Mouse (Mus musculus) small intestine, adult 2 months (tissue): ENCODE data around the gene Gm17304. TPM values are rescaled to one million over a fixed set of nuclear protein-coding genes. Genes with fewer than 3 reads are reported as not detected.

Experiments
- H3K27ac ChIP-seq: fragments of 200-500 bp; 2 replicates; pipeline ENCODE4 v1.5.1; 2012; ENCODE audit warnings: low read depth, low read length, control low read depth, inconsistent platforms; ENCODE audit not compliant: insufficient read depth
- H3K27me3 ChIP-seq: fragments of 200-500 bp; 2 replicates; pipeline ENCODE4 v1.6.1; 2012; ENCODE audit warnings: mild to moderate bottlenecking, moderate library complexity, low read length, inconsistent platforms; ENCODE audit not compliant: control insufficient read depth, insufficient read depth
- H3K36me3 ChIP-seq: fragments of 200-500 bp; 2 replicates; pipeline ENCODE4 v1.6.1; 2012; ENCODE audit warnings: mild to moderate bottlenecking, low read length, control low read depth, inconsistent platforms; ENCODE audit not compliant: control insufficient read depth, insufficient read depth
- H3K4me1 ChIP-seq: fragments of 200-500 bp; 2 replicates; pipeline ENCODE4 v1.6.1; 2012; ENCODE audit warnings: low read length, inconsistent platforms, mixed read lengths; ENCODE audit not compliant: control insufficient read depth, insufficient read depth, insufficient read length
- H3K4me3 ChIP-seq: fragments of 200-500 bp; 2 replicates; pipeline ENCODE4 v1.5.1; 2012; ENCODE audit warnings: low read depth, mild to moderate bottlenecking, control low read depth, inconsistent platforms, low read length, moderate library complexity
- CTCF ChIP-seq: fragments of 200-500 bp; IDR thresholded peaks from 2 replicates; pipeline ENCODE4 v1.5.1; 2012; ENCODE audit warnings: low read depth, mild to moderate bottlenecking, control low read depth, inconsistent platforms, low read length, moderate library complexity, mixed read lengths; ENCODE audit not compliant: insufficient replicate concordance, insufficient read length; ENCODE audit errors: extremely low read depth
- POLR2A ChIP-seq: fragments of 200-500 bp; IDR thresholded peaks from 2 replicates; pipeline ENCODE4 v1.6.1; 2012; ENCODE audit warnings: low read depth, mild to moderate bottlenecking, control low read depth, inconsistent platforms, low read length, moderate library complexity
- WGBS: fragments of 180-500 bp; shearing (Covaris S2); methylation state at CpG from one replicate; pipeline ENCODE4 v1.1.7; 2018; 5-methylcytosine and 5-hydroxymethylcytosine counted together
- polyA plus RNA-seq: library from polyadenylated mRNA; depleted of rRNA; stranded (reverse); fragments of >200 nt; gene quantifications from 2 replicates; pipeline ENCODE4 v1.2.3, GENCODE M21; 2012

The Gm17304 gene
- polyA plus RNA-seq, 1 experiment, result not detected

DNA sequence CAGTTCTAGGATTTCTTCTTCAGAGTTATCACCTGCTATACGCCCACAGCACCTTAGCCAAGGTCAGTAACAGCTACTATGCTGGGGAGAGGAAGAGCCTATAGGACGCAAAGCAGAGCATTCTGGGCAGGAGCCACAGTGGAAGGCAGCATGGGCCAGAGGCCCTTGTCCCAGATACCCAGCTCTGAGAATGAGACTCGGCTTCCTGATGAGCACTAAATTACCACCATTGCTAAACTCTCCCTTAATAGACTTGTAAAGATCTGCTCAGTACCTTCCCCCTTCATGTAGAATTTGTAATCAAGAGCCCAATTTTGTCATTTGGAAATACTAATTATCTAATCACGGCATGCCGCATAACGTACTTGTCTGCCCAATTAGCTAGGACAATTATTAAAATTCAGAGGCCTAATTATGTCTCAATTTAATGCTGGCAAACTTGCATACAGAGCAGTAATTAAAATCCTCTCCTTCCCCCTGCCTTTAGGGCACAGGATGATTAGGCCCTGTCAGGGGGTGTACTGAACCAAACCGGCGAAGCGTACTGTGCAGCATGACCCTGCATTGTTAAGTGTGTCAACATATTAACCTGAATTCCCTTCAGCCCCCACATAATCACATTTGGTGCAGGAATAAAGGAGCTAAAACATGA lies 31.5 kb upstream of the Gm17304 start:
- peaks cover 5% of the 10 kb centered on the region; the same call in 1 of the 2 replicates for H3K4me1 ChIP-seq
- no peak overlapping the region for H3K27ac ChIP-seq
- H3K36me3 ChIP-seq, result no peaks in the 10 kb centered on the region
- no peak overlapping the region for H3K4me3 ChIP-seq
- 83% methylated on average over 9 of the region's 9 CpGs for WGBS
- peaks cover 25% of the 10 kb centered on the region for H3K27me3 ChIP-seq
- TF ChIP-seq CTCF, result no peak
- TF ChIP-seq POLR2A, result no peak

DNA sequence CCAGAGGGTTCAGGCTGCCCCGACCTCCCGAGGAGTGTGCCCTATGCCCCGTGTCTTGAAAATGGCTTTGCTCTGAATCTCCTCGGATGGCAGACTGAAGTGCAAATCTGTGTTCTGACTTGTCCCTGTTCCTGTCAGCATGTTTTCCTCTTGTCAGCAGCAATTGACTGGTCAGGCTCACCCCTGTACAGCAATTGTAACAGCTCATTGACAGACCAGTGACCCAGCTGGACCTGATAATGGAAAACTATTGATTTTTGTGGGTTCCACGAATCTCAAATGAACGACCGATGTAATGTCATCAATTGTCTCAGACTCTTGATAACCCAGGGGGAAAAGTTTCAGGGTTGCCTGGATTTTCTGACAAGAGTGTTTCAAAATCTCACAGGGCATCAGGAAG lies 28.0 kb upstream of the Gm17304 start:
- 65% methylated on average over 7 of the region's 7 CpGs for WGBS
- no peaks in the 10 kb centered on the region for H3K36me3 ChIP-seq
- H3K4me1 ChIP-seq, result no peaks in the 10 kb centered on the region
- 0 out of 2 replicates have a peak, but pooled peaks cover 3% of the 10 kb centered on the region for H3K27me3 ChIP-seq
- TF ChIP-seq CTCF, result no peak
- no peak for TF ChIP-seq POLR2A
- H3K4me3 ChIP-seq, result no peak overlapping the region
- H3K27ac ChIP-seq, result no peak overlapping the region

DNA sequence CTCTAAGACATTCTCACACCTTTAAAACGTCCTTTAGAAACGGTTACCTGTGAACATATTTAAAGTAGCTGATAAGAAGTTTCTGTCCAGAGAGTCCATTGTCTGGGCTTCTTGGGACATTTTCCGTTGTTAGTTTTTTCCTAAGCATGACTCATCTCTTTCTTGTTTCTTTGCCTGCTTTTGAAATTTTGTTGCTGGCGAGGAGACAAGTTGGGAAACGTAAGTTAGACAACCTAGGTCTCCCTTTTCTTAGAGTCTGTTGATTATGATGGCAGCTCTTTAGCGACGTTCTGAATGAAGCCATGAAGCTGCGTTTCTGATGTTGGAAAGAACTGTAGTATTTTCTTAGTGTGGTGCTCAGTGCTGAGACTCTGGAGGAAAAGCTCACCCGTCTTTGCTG lies 19.9 kb upstream of the Gm17304 start:
- Histone ChIP-seq H3K4me3 (no peak overlapping the region), H3K27me3 (no peaks in the 10 kb centered on the region)
- TF ChIP-seq POLR2A (no peak), CTCF (no peak)

DNA sequence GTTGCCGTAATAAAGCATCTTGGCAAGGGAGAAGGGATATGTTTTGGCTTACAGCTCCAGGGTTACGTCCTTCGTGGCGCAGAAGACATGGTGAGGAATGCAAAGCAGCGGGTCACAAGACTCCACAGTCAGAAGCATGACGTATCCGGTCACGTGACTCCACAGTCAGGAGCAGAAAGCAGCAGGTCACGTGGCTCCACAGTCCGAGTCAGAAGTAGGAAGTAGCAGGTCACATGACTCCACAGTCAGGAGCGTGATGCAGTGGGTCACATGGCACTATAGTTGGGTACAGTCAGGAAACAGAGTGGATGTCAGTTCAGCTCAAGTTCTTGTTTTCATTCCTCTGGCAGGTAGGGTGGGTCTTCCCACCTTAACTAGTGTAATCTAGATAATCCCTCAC lies 19.2 kb upstream of the Gm17304 start:
- TF ChIP-seq POLR2A (no peak), CTCF (no peak)

More for the DNA sequence above, 19.9 kb upstream of the Gm17304 start:
- Histone ChIP-seq H3K4me1 (no peaks in the 10 kb centered on the region), H3K27ac (no peak overlapping the region), H3K36me3 (no peaks in the 10 kb centered on the region)
- 90% methylated on average over 9 of the region's 9 CpGs for WGBS

DNA sequence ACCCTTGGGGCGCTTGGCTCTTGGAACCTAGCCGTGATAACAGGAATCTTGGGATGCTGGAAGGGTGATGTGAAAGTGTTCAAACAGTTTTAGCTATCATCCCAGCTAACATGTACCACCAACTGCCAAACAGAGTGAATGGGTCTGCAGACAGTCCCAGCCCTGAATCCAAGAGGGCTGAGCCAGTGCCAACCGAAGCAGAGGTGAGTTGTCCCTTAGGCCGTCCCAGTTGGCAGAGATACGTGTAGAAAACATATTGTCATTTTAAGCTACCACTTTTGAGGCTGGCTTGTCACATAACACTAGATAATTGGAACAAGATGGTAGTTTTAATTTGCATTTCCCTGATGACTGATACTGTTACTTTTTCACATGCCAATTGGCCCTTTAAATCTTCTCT lies 18.2 kb upstream of the Gm17304 start:
- no peaks in the 10 kb centered on the region for H3K27me3 ChIP-seq
- WGBS, result 93% methylated on average over 5 of the region's 5 CpGs
- H3K4me1 ChIP-seq, result no peaks in the 10 kb centered on the region
- no peaks in the 10 kb centered on the region for H3K36me3 ChIP-seq
- no peak overlapping the region for H3K4me3 ChIP-seq
- H3K27ac ChIP-seq, result no peak overlapping the region
- no peak for TF ChIP-seq CTCF
- TF ChIP-seq POLR2A, result no peak

More for the DNA sequence above, 19.2 kb upstream of the Gm17304 start:
- Histone ChIP-seq H3K4me3 (no peak overlapping the region), H3K36me3 (no peaks in the 10 kb centered on the region), H3K27ac (no peak overlapping the region), H3K27me3 (no peaks in the 10 kb centered on the region), H3K4me1 (no peaks in the 10 kb centered on the region)
- 91% methylated on average over 11 of the region's 11 CpGs for WGBS

DNA sequence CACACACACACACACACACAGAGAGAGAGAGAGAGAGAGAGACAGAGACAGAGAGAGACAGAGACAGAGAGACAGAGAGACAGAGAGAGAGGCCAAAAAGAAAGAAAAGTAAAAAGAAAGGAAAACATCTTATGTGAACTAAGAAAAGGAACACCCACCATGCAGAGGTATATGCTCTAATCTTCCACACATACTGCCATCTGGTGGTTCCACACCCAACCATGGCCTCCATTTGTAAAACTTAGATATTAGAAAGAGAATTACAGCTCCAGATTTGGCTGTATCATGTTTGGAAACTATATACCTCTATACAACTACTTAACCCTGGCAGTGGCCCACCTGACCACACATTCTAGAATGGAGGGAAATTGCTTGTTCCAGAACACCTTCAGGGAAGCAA lies 14.5 kb upstream of the Gm17304 start:
- Histone ChIP-seq H3K4me3 (no peak overlapping the region), H3K4me1 (no peaks in the 10 kb centered on the region), H3K27ac (no peak overlapping the region), H3K36me3 (no peaks in the 10 kb centered on the region), H3K27me3 (no peaks in the 10 kb centered on the region)
- TF ChIP-seq POLR2A (no peak), CTCF (no peak)

DNA sequence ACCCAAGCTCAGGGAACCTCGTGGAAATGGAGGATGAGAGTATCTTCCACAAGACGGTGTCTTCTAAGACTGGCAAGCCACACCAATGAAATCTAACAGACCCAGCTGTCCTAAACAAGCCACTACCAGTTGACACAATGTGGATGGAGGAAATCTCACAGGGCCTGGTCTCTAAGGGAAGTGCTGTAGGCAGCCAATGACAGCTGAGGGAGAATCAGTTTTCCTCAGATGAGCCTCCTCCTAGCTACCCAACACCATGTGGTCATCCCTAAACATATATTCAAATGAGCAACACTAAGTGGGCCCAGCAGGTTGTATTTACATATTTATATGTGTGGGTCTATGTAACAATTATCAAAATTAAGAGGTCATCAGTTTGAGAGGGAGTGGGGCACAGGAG lies 11.4 kb upstream of the Gm17304 start:
- no peaks in the 10 kb centered on the region for H3K27me3 ChIP-seq
- no peak overlapping the region for H3K27ac ChIP-seq
- H3K4me1 ChIP-seq, result no peaks in the 10 kb centered on the region
- no peak overlapping the region for H3K4me3 ChIP-seq
- TF ChIP-seq CTCF, result no peak
- TF ChIP-seq POLR2A, result no peak
- no peaks in the 10 kb centered on the region for H3K36me3 ChIP-seq
- 89% methylated on average over 2 of the region's 2 CpGs for WGBS
